Mouse (Mus musculus) stomach, postnatal 0 days (tissue): Measurements from ENCODE around the gene Kdm2b. TPM values are rescaled to one million over a fixed set of nuclear protein-coding genes. Genes with fewer than 3 reads are reported as not detected.

ENCODE experiments used
- ATAC-seq: fragments of 200-750 bp; cut with Nextera tagmentation; 2 replicates; pipeline ENCODE4 v1.8.0; 2017; ENCODE audit not compliant: low FRiP score, low TSS enrichment
- DNase-seq: peaks from one replicate; pipeline ENCODE4 v3.0.0-alpha.2; 2016; ENCODE audit warnings: low spot score
- H3K27ac ChIP-seq: fragments of 300-500 bp; sonication (generic); replicated peaks from 2 replicates; pipeline ENCODE4 v1.5.1; 2014; ENCODE audit warnings: mild to moderate bottlenecking, control low read depth
- H3K27me3 ChIP-seq: fragments of 300-500 bp; sonication (generic); 2 replicates; pipeline ENCODE4 v1.6.1; 2014; ENCODE audit warnings: low read length; ENCODE audit not compliant: control insufficient read depth, insufficient read depth
- H3K36me3 ChIP-seq: fragments of 300-500 bp; sonication (generic); 2 replicates; pipeline ENCODE4 v1.6.1; 2014; ENCODE audit warnings: low read length, mixed read lengths; ENCODE audit not compliant: control insufficient read depth, insufficient read depth
- H3K4me1 ChIP-seq: fragments of 300-500 bp; sonication (generic); replicated peaks from 2 replicates; pipeline ENCODE4 v1.6.1; 2014; ENCODE audit warnings: antibody characterized with exemption; ENCODE audit not compliant: control insufficient read depth, insufficient read depth
- H3K4me2 ChIP-seq: fragments of 300-500 bp; sonication (generic); replicated peaks from 2 replicates; pipeline ENCODE4 v1.6.1; 2014; ENCODE audit warnings: low read depth, mild to moderate bottlenecking, control low read depth, moderate library complexity
- H3K4me3 ChIP-seq: fragments of 300-500 bp; sonication (generic); 2 replicates; pipeline ENCODE4 v1.5.1; 2014; ENCODE audit warnings: low read depth, low read length, control low read depth
- H3K9ac ChIP-seq: fragments of 300-500 bp; sonication (generic); 2 replicates; pipeline ENCODE4 v1.6.1; 2014; ENCODE audit warnings: mild to moderate bottlenecking, low read length, control low read depth, mixed read lengths
- H3K9me3 ChIP-seq: fragments of 300-500 bp; sonication (generic); 2 replicates; pipeline ENCODE4 v1.6.1; 2016; ENCODE audit warnings: low read length; ENCODE audit not compliant: control insufficient read depth
- CTCF ChIP-seq: IDR thresholded peaks from 2 replicates; pipeline ENCODE4 v1.5.1; 2016; ENCODE audit warnings: antibody characterized with exemption, low read depth, mild to moderate bottlenecking, moderate library complexity
- EP300 ChIP-seq: optimal IDR thresholded peaks from 2 replicates; pipeline ENCODE3; 2016; ENCODE audit warnings: antibody characterized with exemption
- WGBS: fragments of 180-500 bp; shearing (Covaris S2); extraction: QIAGEN DNeasy Blood & Tissue Kit; methylation state at CpG from one replicate; pipeline ENCODE4 v1.1.7; 2014; 5-methylcytosine and 5-hydroxymethylcytosine counted together
- polyA plus RNA-seq: library from polyadenylated mRNA; unstranded; fragments of >200 nt; fragmentation: Nextera tagmentation; extraction: Ambion mirVana; gene quantifications from 2 replicates; pipeline ENCODE4 v1.2.1, GENCODE M21; 2015

Kdm2b gene
- polyA plus RNA-seq = 15.3 and 15.5 TPM in 2 replicates

DNA sequence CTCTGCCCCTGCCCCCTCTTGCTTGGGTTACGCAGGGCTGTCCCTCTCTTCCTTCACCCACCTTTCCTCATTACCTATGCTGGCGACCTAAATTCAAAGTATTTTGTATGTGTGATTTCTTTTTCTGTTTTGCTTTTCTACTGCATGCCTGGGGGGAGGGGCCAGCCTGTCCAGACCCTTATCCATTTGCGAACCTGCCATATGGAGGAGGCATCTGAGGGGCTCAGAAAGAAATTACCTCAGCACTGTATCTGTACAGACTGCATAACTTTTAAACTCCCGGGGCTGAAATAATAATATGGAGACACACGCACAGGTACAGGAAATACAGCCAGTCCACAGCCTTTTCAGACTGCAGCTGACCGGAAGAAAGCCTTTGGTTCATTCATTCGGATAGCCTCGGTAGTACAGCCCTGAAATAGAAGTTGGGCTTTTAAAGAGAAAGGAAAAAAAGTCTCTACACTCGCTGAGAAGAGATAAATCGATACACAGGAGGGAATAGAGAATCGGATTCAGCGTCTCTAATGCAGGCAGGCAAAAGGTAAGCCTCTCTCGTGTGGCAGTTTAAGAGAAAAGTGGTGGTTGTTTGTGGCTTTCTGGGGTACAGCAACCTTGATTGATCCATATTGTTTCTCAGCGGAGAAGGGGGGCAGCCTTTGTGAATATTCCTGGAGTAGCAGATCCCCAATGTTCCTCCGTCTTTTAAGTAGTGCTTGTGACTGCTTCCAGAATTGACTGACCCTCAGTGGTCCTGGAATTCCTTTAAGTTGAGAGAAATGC lies at the start of gene Kdm2b:
Gene Kdm2b, minus strand, starts transcription at position 273 of the 780 bp plus-strand sequence.
- Histone ChIP-seq H3K36me3 (no peaks in the 10 kb centered on the region), H3K27ac (peak within 1 kb of the TSS; percentile 56), H3K4me1 (peaks cover 4% of the 10 kb centered on the region; the same call in 1 of the 2 replicates), H3K4me3 (peak within 1 kb of the TSS; percentile 65), H3K9ac (peak within 1 kb of the TSS; percentile 63), H3K27me3 (no peaks in the 10 kb centered on the region), H3K9me3 (no peaks in the 10 kb centered on the region), H3K4me2 (peak within 1 kb of the TSS; percentile 93)
- ATAC-seq = peak; percentile 19; the same call in 1 of the 2 replicates
- WGBS = 13% methylated on average over 15 of the region's 15 CpGs
- TF ChIP-seq CTCF (no peak), EP300 (no peak)
- DNase-seq = peak; percentile 31

DNA sequence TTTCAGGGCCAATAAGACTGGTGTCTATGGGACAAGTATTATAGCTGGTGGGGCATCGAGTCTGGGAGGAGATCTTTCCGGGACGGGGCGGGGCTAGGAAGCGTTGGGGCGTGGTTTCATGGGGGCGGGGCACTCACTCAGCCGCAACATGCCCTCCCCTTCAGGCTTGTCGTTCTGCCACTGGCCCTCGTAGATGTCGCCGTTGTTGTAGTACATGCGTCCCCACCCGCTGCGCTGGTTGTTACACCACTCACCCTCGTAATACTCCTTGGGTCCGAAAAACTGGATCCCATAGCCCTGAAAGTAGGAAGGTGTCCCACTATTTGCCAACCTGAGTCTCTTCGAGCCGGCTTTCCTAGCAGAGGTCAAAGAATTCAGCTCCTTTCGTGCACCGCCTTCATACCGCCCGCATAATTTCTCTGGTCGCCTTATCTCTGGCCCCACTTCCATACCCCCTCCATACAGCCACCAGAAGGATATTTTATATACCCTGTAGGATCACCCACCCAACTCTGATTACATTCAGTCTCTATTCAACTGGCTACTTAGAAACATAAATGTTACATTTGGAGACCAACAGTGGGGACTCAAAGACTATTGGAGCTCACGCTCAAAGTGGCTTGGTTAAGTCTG lies 49.6 kb upstream of the Kdm2b start:
- WGBS = 5% methylated on average over 25 of the region's 25 CpGs
- H3K36me3 ChIP-seq = no peaks in the 10 kb centered on the region
- H3K27ac ChIP-seq = no peak overlapping the region
- peak overlapping the region; percentile 58 for H3K4me2 ChIP-seq
- no peaks in the 10 kb centered on the region for H3K9me3 ChIP-seq
- ATAC-seq (peak; percentile 63), DNase-seq (peak; percentile 89)
- H3K4me1 ChIP-seq = no peaks in the 10 kb centered on the region; the same call in 1 of the 2 replicates
- peak overlapping the region; percentile 30 for H3K4me3 ChIP-seq
- no peak for TF ChIP-seq CTCF
- no peak for TF ChIP-seq EP300
- H3K27me3 ChIP-seq = no peaks in the 10 kb centered on the region
- H3K9ac ChIP-seq = no peak overlapping the region

DNA sequence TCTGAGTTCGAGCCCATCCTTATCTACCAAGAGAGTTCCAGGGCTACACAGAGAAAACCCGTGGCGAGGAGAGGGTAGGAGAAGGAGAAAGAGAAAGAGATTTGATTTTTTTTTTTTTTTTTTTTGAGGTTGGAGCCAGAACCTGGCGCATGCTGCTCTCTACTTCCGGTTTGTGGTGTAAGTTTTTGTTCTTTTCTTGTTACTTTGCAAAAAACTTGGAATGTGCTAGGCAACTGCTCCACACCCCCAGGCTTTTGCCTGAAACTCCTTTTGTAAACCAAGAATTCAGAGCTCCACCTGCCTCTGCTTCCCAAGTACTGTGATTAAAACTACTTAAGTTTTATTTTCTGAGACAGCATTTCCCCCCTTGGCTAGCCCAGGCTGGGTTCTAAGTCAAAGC lies 48.5 kb upstream of the Kdm2b start:
- H3K9me3 ChIP-seq = no peaks in the 10 kb centered on the region
- ATAC-seq = no peak
- no peak overlapping the region for H3K4me2 ChIP-seq
- H3K27ac ChIP-seq = no peak overlapping the region
- no peak overlapping the region for H3K4me3 ChIP-seq
- H3K27me3 ChIP-seq = no peaks in the 10 kb centered on the region
- no peak overlapping the region for H3K9ac ChIP-seq
- H3K36me3 ChIP-seq = no peaks in the 10 kb centered on the region
- DNase-seq = no peak
- no peaks in the 10 kb centered on the region; the same call in 1 of the 2 replicates for H3K4me1 ChIP-seq
- TF ChIP-seq EP300 = no peak
- TF ChIP-seq CTCF = no peak
- WGBS = 79% methylated on average over 5 of the region's 5 CpGs

DNA sequence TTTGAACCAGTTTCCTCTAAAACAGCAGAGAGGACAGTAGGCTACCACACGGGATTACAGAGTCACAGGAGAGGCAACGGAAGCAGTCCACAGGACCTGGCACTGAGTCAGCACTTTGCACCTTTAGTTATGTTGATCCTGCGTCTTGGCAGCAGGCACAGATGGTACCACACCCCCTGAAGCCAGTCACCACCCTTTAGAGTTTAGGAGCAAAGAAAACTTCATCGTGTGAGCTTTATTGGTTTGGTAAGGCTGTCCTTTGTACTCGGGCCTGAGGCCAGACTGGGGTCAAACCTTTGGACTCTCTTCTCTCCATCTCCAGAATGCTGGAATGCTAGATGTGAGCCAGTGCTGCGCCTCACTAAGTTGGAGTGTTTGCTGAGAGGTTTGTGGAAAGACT lies 45.9 kb upstream of the Kdm2b start:
- H3K9me3 ChIP-seq = no peaks in the 10 kb centered on the region
- H3K36me3 ChIP-seq = no peaks in the 10 kb centered on the region
- DNase-seq = peak; percentile 76
- no peak overlapping the region for H3K4me3 ChIP-seq
- no peak overlapping the region for H3K4me2 ChIP-seq
- no peaks in the 10 kb centered on the region; the same call in 1 of the 2 replicates for H3K4me1 ChIP-seq
- no peak overlapping the region for H3K9ac ChIP-seq
- H3K27me3 ChIP-seq = no peaks in the 10 kb centered on the region
- H3K27ac ChIP-seq = peak overlapping the region; percentile 20
- peak; percentile 83 for ATAC-seq
- TF ChIP-seq EP300 (no peak), CTCF (no peak)
- WGBS = 15% methylated on average over 6 of the region's 6 CpGs

DNA sequence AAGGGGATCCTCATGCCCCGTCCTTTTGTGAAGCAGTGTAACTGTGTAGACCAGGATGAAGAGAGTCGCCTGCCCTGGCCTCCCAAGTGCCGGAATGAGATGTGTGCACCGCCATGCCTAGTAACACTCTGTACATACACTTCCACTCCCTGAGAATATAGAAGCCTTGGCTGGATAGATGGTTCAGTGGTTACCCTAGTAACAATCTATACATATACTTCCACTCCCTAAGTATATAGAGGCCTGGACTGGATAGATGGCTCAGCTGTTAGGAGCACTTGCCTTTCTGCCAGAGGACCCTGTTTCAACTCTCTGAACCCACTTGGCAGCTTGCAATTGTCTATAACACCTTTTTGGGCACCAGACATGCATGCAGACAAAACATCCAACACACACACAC lies 45.5 kb upstream of the Kdm2b start:
- H3K27me3 ChIP-seq = no peaks in the 10 kb centered on the region
- TF ChIP-seq EP300 (no peak), CTCF (no peak)
- ATAC-seq = peak; percentile 81
- no peak overlapping the region for H3K4me2 ChIP-seq
- no peak for DNase-seq
- H3K9ac ChIP-seq = no peak overlapping the region
- peak overlapping the region; percentile 20 for H3K27ac ChIP-seq
- H3K9me3 ChIP-seq = no peaks in the 10 kb centered on the region
- H3K4me3 ChIP-seq = no peak overlapping the region
- WGBS = 79% methylated on average over 4 of the region's 4 CpGs
- H3K4me1 ChIP-seq = no peaks in the 10 kb centered on the region; the same call in 1 of the 2 replicates
- H3K36me3 ChIP-seq = no peaks in the 10 kb centered on the region
